Mouse (Mus musculus): ENCODE results near the gene Tecpr2. TPM values are rescaled to one million over a fixed set of nuclear protein-coding genes. Genes with fewer than 3 reads are reported as not detected.
A peak's percentile ranks its signal among the peaks of the same experiment; 100 is the strongest.

Tecpr2 gene
- polyA plus RNA-seq, 1 experiment from 2014 or later: 7.8 TPM

GRCm38 (mm10) chr12:110971972-110972371 is 82.9 kb downstream of the Tecpr2 start:
- peaks cover 43% of the 10 kb centered on the region; the same call in 1 of the 2 replicates for H3K36me3 ChIP-seq (ENCODE audit: inconsistent target)
- H3K27ac ChIP-seq: no peak overlapping the region
- WGBS (ENCODE audit: missing documents): 96% methylated on average over 5 of the region's 5 CpGs
- H3K79me2 ChIP-seq (ENCODE audit: inconsistent target): no peaks in the 10 kb centered on the region
- H3K4me3 ChIP-seq (ENCODE audit: inconsistent target): no peak overlapping the region

DNA sequence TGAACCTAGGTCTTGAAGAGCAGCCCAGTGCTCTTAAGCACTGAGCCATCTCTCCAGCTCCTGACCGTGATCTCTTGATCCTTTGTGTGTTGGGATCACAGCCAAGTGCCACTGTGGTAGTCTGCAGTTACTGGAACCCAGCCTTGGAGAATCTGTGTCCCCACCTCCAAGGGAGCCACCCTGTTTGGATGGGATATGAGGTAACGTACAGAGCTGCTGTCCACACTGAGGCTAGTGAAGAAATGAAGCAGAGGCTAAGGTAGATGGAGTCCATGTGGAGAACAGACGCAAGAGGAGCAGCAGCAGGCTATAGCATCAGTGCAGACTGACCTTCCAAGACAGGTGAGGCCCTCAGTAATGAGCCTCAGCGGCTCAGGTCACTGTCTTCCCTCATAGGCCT is 84.8 kb downstream of the Tecpr2 start:
- 99% methylated on average over 4 of the region's 4 CpGs for WGBS (ENCODE audit: missing documents)
- no peak overlapping the region for H3K27ac ChIP-seq
- H3K4me3 ChIP-seq (ENCODE audit: inconsistent target): no peak overlapping the region
- H3K79me2 ChIP-seq (ENCODE audit: inconsistent target): no peaks in the 10 kb centered on the region
- peaks cover 24% of the 10 kb centered on the region; the same call in 1 of the 2 replicates for H3K36me3 ChIP-seq (ENCODE audit: inconsistent target)

- H3K79me2 ChIP-seq (ENCODE audit: inconsistent target): no peaks in the 10 kb centered on the region
- WGBS (ENCODE audit: missing documents): 75% methylated on average over 7 of the region's 7 CpGs
- no peak overlapping the region for H3K27ac ChIP-seq
- peaks cover 20% of the 10 kb centered on the region; the same call in 1 of the 2 replicates for H3K36me3 ChIP-seq (ENCODE audit: inconsistent target)
- no peak overlapping the region for H3K4me3 ChIP-seq (ENCODE audit: inconsistent target)
Measured at GRCm38 (mm10) chr12:110974295-110974694, 85.2 kb downstream of the Tecpr2 start.

DNA sequence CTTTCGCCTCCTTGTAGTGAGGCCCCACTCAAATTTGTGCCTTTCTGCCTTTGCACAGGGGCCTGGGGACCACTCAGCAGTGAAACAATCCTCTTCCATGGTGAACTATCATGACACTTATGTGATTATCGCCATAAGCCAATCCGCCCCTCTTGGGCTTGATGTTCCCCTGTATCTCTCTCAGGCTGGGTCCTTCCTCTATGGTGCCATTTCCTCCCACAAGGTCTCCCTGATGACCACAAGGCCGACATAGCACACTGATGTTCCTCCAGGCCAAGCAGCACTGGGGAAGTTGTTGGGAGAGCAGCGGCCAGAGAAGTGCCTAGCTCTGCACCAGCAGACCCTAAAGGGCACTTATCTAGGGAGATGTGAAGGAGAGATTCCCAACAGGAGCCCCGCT is 85.7 kb downstream of the Tecpr2 start:
- peaks cover 16% of the 10 kb centered on the region; the same call in 1 of the 2 replicates for H3K36me3 ChIP-seq (ENCODE audit: inconsistent target)
- WGBS (ENCODE audit: missing documents): 44% methylated on average over 6 of the region's 6 CpGs
- no peak overlapping the region for H3K4me3 ChIP-seq (ENCODE audit: inconsistent target)
- no peak overlapping the region for H3K27ac ChIP-seq
- no peaks in the 10 kb centered on the region for H3K79me2 ChIP-seq (ENCODE audit: inconsistent target)

DNA sequence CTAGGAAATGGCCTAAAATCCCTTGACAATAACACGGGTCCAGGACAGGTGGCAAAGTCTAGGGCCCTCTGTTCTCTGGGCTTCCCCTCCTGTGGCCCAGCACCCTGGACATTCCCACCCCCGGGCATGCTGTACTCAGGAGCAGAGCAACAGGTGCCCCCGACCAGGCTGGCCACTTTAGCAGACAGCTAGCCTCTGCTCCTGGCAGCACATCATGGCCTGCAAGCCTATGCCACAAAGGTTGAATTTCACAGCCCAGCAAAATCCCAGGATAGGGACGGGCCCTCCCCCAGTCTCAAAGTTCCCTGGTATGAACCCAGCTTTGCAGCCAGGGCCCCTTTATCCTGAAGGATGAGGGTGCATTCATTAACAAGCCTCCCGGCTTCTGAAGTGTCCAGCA is 86.3 kb downstream of the Tecpr2 start:
- WGBS (ENCODE audit: missing documents): 92% methylated on average over 5 of the region's 5 CpGs
- Histone ChIP-seq H3K36me3 (ENCODE audit: inconsistent target) (peaks cover 10% of the 10 kb centered on the region; the same call in 1 of the 2 replicates), H3K4me3 (ENCODE audit: inconsistent target) (no peak overlapping the region), H3K27ac (no peak overlapping the region), H3K79me2 (ENCODE audit: inconsistent target) (no peaks in the 10 kb centered on the region)

DNA sequence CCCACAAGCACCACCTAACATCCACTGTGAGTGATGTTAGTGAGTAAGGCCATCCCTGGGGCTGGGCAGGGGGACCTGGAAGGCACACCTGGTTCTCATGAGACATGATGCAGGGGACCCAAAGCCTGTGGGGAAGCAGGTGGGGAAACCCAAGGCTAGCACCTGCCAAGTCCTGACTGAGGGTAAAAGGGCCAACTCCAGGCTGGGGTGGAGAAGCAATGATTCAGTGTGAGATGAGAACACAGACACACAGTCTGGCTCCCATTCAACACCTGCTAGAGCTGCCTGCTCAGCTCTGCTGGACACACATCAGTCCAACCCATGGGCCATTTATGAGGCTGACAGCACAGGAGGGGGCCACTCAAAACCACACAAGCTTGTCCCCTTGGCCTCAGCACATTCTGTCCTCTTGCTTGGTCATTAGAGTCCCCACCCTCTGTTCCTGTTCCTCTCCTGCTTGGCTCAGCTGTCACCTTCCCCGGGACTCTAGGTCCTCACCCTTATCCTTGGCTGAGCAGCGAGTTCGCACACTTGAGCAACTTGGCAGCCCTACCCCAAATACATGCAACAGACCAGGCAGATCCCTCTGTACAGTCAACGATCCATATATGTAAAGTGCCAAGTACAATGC is 86.9 kb downstream of the Tecpr2 start:
- WGBS (ENCODE audit: missing documents): 88% methylated on average over 4 of the region's 4 CpGs
- Histone ChIP-seq H3K36me3 (ENCODE audit: inconsistent target) (0 out of 2 replicates have a peak, but pooled peaks cover 5% of the 10 kb centered on the region), H3K27ac (no peak overlapping the region), H3K79me2 (ENCODE audit: inconsistent target) (no peaks in the 10 kb centered on the region), H3K4me3 (ENCODE audit: inconsistent target) (no peak overlapping the region)

- no peak overlapping the region for H3K27ac ChIP-seq
- 94% methylated on average over 59 of the region's 60 CpGs for WGBS (ENCODE audit: missing documents)
- no peaks in the 10 kb centered on the region for H3K79me2 ChIP-seq (ENCODE audit: inconsistent target)
- H3K4me3 ChIP-seq (ENCODE audit: inconsistent target): no peak overlapping the region
- 0 out of 2 replicates have a peak, but pooled peaks cover 3% of the 10 kb centered on the region for H3K36me3 ChIP-seq (ENCODE audit: inconsistent target)
Measured at GRCm38 (mm10) chr12:110976589-110977344, 87.7 kb downstream of the Tecpr2 start.

GRCm38 (mm10) chr12:110977345-110977733 is 88.3 kb downstream of the Tecpr2 start:
- Histone ChIP-seq H3K79me2 (ENCODE audit: inconsistent target) (no peaks in the 10 kb centered on the region), H3K36me3 (ENCODE audit: inconsistent target) (no peaks in the 10 kb centered on the region), H3K4me3 (ENCODE audit: inconsistent target) (no peak overlapping the region), H3K27ac (no peak overlapping the region)
- 97% methylated on average over 18 of the region's 18 CpGs for WGBS (ENCODE audit: missing documents)

GRCm38 (mm10) chr12:110977896-110978606 is 89.0 kb downstream of the Tecpr2 start:
- Histone ChIP-seq H3K4me3 (ENCODE audit: inconsistent target) (peak overlapping the region; percentile 33), H3K79me2 (ENCODE audit: inconsistent target) (no peaks in the 10 kb centered on the region), H3K27ac (no peak overlapping the region), H3K36me3 (ENCODE audit: inconsistent target) (no peaks in the 10 kb centered on the region)
- WGBS (ENCODE audit: missing documents): 58% methylated on average over 14 of the region's 14 CpGs

GRCm38 (mm10) chr12:110978607-110979406 is 89.7 kb downstream of the Tecpr2 start, which contains the start of gene Ankrd9:
TSS of gene Ankrd9 (minus strand) at chr12:110979040.
- peak within 1 kb of the TSS; percentile 33 for H3K4me3 ChIP-seq (ENCODE audit: inconsistent target)
- WGBS (ENCODE audit: missing documents): under 1% methylated on average over 84 of the region's 90 CpGs
- no peak within 1 kb of the TSS for H3K27ac ChIP-seq
- no peaks in the 10 kb centered on the region for H3K79me2 ChIP-seq (ENCODE audit: inconsistent target)
- H3K36me3 ChIP-seq (ENCODE audit: inconsistent target): no peaks in the 10 kb centered on the region

DNA sequence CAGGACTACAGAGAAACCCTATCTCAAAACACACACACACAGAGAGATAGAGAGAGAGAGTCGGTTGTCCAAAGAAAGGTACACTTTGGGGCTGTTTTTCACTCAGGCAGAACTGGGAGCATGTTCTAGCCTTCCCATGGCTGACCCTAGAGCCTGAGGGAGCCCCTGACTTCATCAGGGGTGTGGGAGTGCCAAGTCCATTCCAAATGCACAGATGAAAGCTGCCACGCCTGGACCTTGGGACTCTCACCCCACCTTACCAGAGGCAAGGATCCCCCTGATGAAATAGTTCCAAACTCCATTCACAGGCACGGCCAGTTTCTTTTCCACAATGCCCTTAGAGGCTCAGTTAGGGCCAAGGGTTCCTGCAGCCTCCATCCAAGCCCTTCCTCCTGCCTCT is 90.7 kb downstream of the Tecpr2 start:
- H3K36me3 ChIP-seq (ENCODE audit: inconsistent target): no peaks in the 10 kb centered on the region
- H3K4me3 ChIP-seq (ENCODE audit: inconsistent target): no peak overlapping the region
- WGBS (ENCODE audit: missing documents): 96% methylated on average over 3 of the region's 3 CpGs
- no peak overlapping the region for H3K27ac ChIP-seq
- no peaks in the 10 kb centered on the region for H3K79me2 ChIP-seq (ENCODE audit: inconsistent target)

GRCm38 (mm10) chr12:110981736-110982135 is 92.7 kb downstream of the Tecpr2 start:
- H3K27ac ChIP-seq: no peak overlapping the region
- 97% methylated on average over 3 of the region's 3 CpGs for WGBS (ENCODE audit: missing documents)
- no peaks in the 10 kb centered on the region for H3K36me3 ChIP-seq (ENCODE audit: inconsistent target)
- no peaks in the 10 kb centered on the region for H3K79me2 ChIP-seq (ENCODE audit: inconsistent target)
- H3K4me3 ChIP-seq (ENCODE audit: inconsistent target): no peak overlapping the region

GRCm38 (mm10) chr12:110983083-110983482 is 94.0 kb downstream of the Tecpr2 start:
- no peaks in the 10 kb centered on the region for H3K36me3 ChIP-seq (ENCODE audit: inconsistent target)
- 96% methylated on average over 8 of the region's 8 CpGs for WGBS (ENCODE audit: missing documents)
- H3K27ac ChIP-seq: no peak overlapping the region
- no peak overlapping the region for H3K4me3 ChIP-seq (ENCODE audit: inconsistent target)
- H3K79me2 ChIP-seq (ENCODE audit: inconsistent target): no peaks in the 10 kb centered on the region

GRCm38 (mm10) chr12:110983714-110984113 is 94.7 kb downstream of the Tecpr2 start:
- Histone ChIP-seq H3K27ac (no peak overlapping the region), H3K36me3 (ENCODE audit: inconsistent target) (no peaks in the 10 kb centered on the region), H3K79me2 (ENCODE audit: inconsistent target) (no peaks in the 10 kb centered on the region), H3K4me3 (ENCODE audit: inconsistent target) (no peak overlapping the region)
- 96% methylated on average over 8 of the region's 8 CpGs for WGBS (ENCODE audit: missing documents)
